Mouse (Mus musculus): ENCODE measurements around the gene Olfr902. TPM values are rescaled to one million over a fixed set of nuclear protein-coding genes. Genes with fewer than 3 reads are reported as not detected.
"Not testable (repeated sequence)": the region's sequence is repeated elsewhere in the genome, so short reads cannot be mapped to it uniquely, and the experiment has no call there.

Olfr902 gene
- polyA plus RNA-seq (2012; rRNA removed) = not detected in 2 replicates

- Histone ChIP-seq H3K27ac (ENCODE audit: insufficient read depth, low read depth, low read length) (no peak within 1 kb of the TSS), H3K36me3 (ENCODE audit: control insufficient read depth, insufficient read depth, low read length) (no peaks in the 10 kb centered on the region), H3K27me3 (replicated peaks; ENCODE audit: control insufficient read depth, insufficient read depth, low read length) (no peaks in the 10 kb centered on the region), H3K4me3 (ENCODE audit: insufficient read depth, low read depth, low read length) (no peak within 1 kb of the TSS), H3K4me1 (ENCODE audit: control insufficient read depth, insufficient read depth, low read length) (no peaks in the 10 kb centered on the region)
- 81% methylated on average over 5 of the region's 5 CpGs for WGBS
- TF ChIP-seq CTCF (conservative IDR thresholded peaks at IDR 0.05; ENCODE audit: insufficient read depth, insufficient read length, low read depth, low read length) (no peak), POLR2A (IDR thresholded peaks at IDR 0.05; ENCODE audit: low read depth, low read length) (no peak)
- no peak for DNase-seq
Measured at GRCm38 (mm10) chr9:38447352-38447751, at the start of gene Olfr902. TSS of gene Olfr902 (plus strand) at chr9:38447652.

GRCm38 (mm10) chr9:38401398-38401797 lies 46.1 kb upstream of the Olfr902 start, which contains the start of gene Olfr147:
TSS of gene Olfr147 (plus strand) at chr9:38401698.
- Histone ChIP-seq H3K27me3 (replicated peaks; ENCODE audit: control insufficient read depth, insufficient read depth, low read length) (no peaks in the 10 kb centered on the region), H3K27ac (ENCODE audit: insufficient read depth, low read depth, low read length) (no peak within 1 kb of the TSS), H3K36me3 (ENCODE audit: control insufficient read depth, insufficient read depth, low read length) (no peaks in the 10 kb centered on the region), H3K4me1 (ENCODE audit: control insufficient read depth, insufficient read depth, low read length) (no peaks in the 10 kb centered on the region), H3K4me3 (ENCODE audit: insufficient read depth, low read depth, low read length) (no peak within 1 kb of the TSS)
- WGBS = 74% methylated on average over 1 of the region's 1 CpGs
- TF ChIP-seq CTCF (conservative IDR thresholded peaks at IDR 0.05; ENCODE audit: insufficient read depth, insufficient read length, low read depth, low read length) (no peak), POLR2A (IDR thresholded peaks at IDR 0.05; ENCODE audit: low read depth, low read length) (no peak)
- DNase-seq = no peak

- not testable (repeated sequence) for DNase-seq; H3K27me3 ChIP-seq (replicated peaks; ENCODE audit: control insufficient read depth, insufficient read depth, low read length); H3K36me3 ChIP-seq (ENCODE audit: control insufficient read depth, insufficient read depth, low read length); H3K4me3 ChIP-seq (ENCODE audit: insufficient read depth, low read depth, low read length); H3K27ac ChIP-seq (ENCODE audit: insufficient read depth, low read depth, low read length); H3K4me1 ChIP-seq (ENCODE audit: control insufficient read depth, insufficient read depth, low read length)
- WGBS = 86% methylated on average over 3 of the region's 3 CpGs
Measured at GRCm38 (mm10) chr9:38407502-38407901, 40.0 kb upstream of the Olfr902 start.

GRCm38 (mm10) chr9:38413502-38413901 lies 34.0 kb upstream of the Olfr902 start:
- H3K4me1 ChIP-seq (ENCODE audit: control insufficient read depth, insufficient read depth, low read length); H3K4me3 ChIP-seq (ENCODE audit: insufficient read depth, low read depth, low read length); H3K36me3 ChIP-seq (ENCODE audit: control insufficient read depth, insufficient read depth, low read length); H3K27me3 ChIP-seq (replicated peaks; ENCODE audit: control insufficient read depth, insufficient read depth, low read length); H3K27ac ChIP-seq (ENCODE audit: insufficient read depth, low read depth, low read length); DNase-seq: not testable (repeated sequence)
- 88% methylated on average over 14 of the region's 14 CpGs for WGBS

- Histone ChIP-seq H3K27me3 (replicated peaks; ENCODE audit: control insufficient read depth, insufficient read depth, low read length) (no peaks in the 10 kb centered on the region), H3K4me1 (ENCODE audit: control insufficient read depth, insufficient read depth, low read length) (no peaks in the 10 kb centered on the region), H3K4me3 (ENCODE audit: insufficient read depth, low read depth, low read length) (no peak overlapping the region), H3K27ac (ENCODE audit: insufficient read depth, low read depth, low read length) (no peak overlapping the region), H3K36me3 (ENCODE audit: control insufficient read depth, insufficient read depth, low read length) (no peaks in the 10 kb centered on the region)
- no peak for DNase-seq
- TF ChIP-seq POLR2A (IDR thresholded peaks at IDR 0.05; ENCODE audit: low read depth, low read length) (no peak), CTCF (conservative IDR thresholded peaks at IDR 0.05; ENCODE audit: insufficient read depth, insufficient read length, low read depth, low read length) (no peak)
Measured at GRCm38 (mm10) chr9:38423801-38424200, 23.7 kb upstream of the Olfr902 start.

GRCm38 (mm10) chr9:38427026-38427425 lies 20.4 kb upstream of the Olfr902 start:
- DNase-seq = no peak
- H3K36me3 ChIP-seq (ENCODE audit: control insufficient read depth, insufficient read depth, low read length) = no peaks in the 10 kb centered on the region
- TF ChIP-seq CTCF (conservative IDR thresholded peaks at IDR 0.05; ENCODE audit: insufficient read depth, insufficient read length, low read depth, low read length) (no peak), POLR2A (IDR thresholded peaks at IDR 0.05; ENCODE audit: low read depth, low read length) (no peak)
- 38% methylated on average over 1 of the region's 1 CpGs for WGBS
- no peaks in the 10 kb centered on the region for H3K4me1 ChIP-seq (ENCODE audit: control insufficient read depth, insufficient read depth, low read length)
- H3K4me3 ChIP-seq (ENCODE audit: insufficient read depth, low read depth, low read length) = no peak overlapping the region
- no peaks in the 10 kb centered on the region for H3K27me3 ChIP-seq (replicated peaks; ENCODE audit: control insufficient read depth, insufficient read depth, low read length)
- no peak overlapping the region for H3K27ac ChIP-seq (ENCODE audit: insufficient read depth, low read depth, low read length)

GRCm38 (mm10) chr9:38429155-38429554 lies 18.3 kb upstream of the Olfr902 start, which contains the start of gene Olfr901:
TSS of gene Olfr901 (plus strand) at chr9:38429455.
- H3K27me3 ChIP-seq (replicated peaks; ENCODE audit: control insufficient read depth, insufficient read depth, low read length) = no peaks in the 10 kb centered on the region
- WGBS = 68% methylated on average over 1 of the region's 1 CpGs
- H3K36me3 ChIP-seq (ENCODE audit: control insufficient read depth, insufficient read depth, low read length) = no peaks in the 10 kb centered on the region

GRCm38 (mm10) chr9:38462844-38463243 lies 15.4 kb downstream of the Olfr902 start, which contains the start of gene Olfr904:
TSS of gene Olfr904 (plus strand) at chr9:38463144.
- no peak for TF ChIP-seq CTCF (conservative IDR thresholded peaks at IDR 0.05; ENCODE audit: insufficient read depth, insufficient read length, low read depth, low read length)
- no peak for TF ChIP-seq POLR2A (IDR thresholded peaks at IDR 0.05; ENCODE audit: low read depth, low read length)
- no peak within 1 kb of the TSS for H3K4me3 ChIP-seq (ENCODE audit: insufficient read depth, low read depth, low read length)
- no peak for DNase-seq
- no peaks in the 10 kb centered on the region for H3K27me3 ChIP-seq (replicated peaks; ENCODE audit: control insufficient read depth, insufficient read depth, low read length)
- H3K4me1 ChIP-seq (ENCODE audit: control insufficient read depth, insufficient read depth, low read length) = no peaks in the 10 kb centered on the region
- H3K27ac ChIP-seq (ENCODE audit: insufficient read depth, low read depth, low read length) = no peak within 1 kb of the TSS
- H3K36me3 ChIP-seq (ENCODE audit: control insufficient read depth, insufficient read depth, low read length) = no peaks in the 10 kb centered on the region

More at GRCm38 (mm10) chr9:38429155-38429554, 18.3 kb upstream of the Olfr902 start, which contains the start of gene Olfr901:
- no peaks in the 10 kb centered on the region for H3K4me1 ChIP-seq (ENCODE audit: control insufficient read depth, insufficient read depth, low read length)
- TF ChIP-seq CTCF (conservative IDR thresholded peaks at IDR 0.05; ENCODE audit: insufficient read depth, insufficient read length, low read depth, low read length) (no peak), POLR2A (IDR thresholded peaks at IDR 0.05; ENCODE audit: low read depth, low read length) (no peak)
- DNase-seq = no peak
- H3K4me3 ChIP-seq (ENCODE audit: insufficient read depth, low read depth, low read length) = no peak within 1 kb of the TSS
- H3K27ac ChIP-seq (ENCODE audit: insufficient read depth, low read depth, low read length) = no peak within 1 kb of the TSS
